Mouse (Mus musculus) embryonic fibroblast, embryonic 13.5 days (primary cell): Measurements from ENCODE around the gene Bclaf3.

Source experiments
- CTCF ChIP-seq: IDR thresholded peaks from 2 replicates; pipeline ENCODE4 v1.5.1; 2011; ENCODE audit warnings: mild to moderate bottlenecking, control low read depth, low read length, moderate library complexity, borderline replicate concordance; ENCODE audit not compliant: insufficient read depth
- POLR2A ChIP-seq: IDR thresholded peaks from 2 replicates; pipeline ENCODE4 v1.6.1; 2011; ENCODE audit warnings: low read depth, mild to moderate bottlenecking, control low read depth, low read length, moderate library complexity

DNA sequence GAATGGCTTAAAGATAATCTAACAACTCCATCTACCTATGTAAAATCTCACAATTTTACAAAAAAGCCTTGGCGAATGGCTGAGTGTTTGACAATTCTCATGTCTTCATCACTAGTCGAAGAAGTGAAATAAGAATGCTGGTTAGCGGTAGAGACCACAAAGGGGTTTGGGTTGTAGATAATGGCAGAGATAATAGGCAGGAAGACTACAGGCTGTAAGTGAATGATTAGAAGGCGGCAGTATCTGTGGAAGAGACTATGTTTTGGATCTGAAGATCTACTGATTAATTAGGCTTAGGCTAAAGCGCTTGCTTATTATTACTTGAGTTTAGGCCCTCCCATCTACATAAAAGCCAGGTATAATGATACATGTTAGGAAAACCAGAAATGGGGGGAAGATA, 20.6 kb downstream of the Bclaf3 start:
- TF ChIP-seq POLR2A (no peak), CTCF (no peak)
